Mouse (Mus musculus) ES-E14 (cell line): ENCODE data around the gene Usp12. TPM values are rescaled to one million over a fixed set of nuclear protein-coding genes. Genes with fewer than 3 reads are reported as not detected.

Source experiments
- DNase-seq: peaks from one replicate; pipeline ENCODE4 v3.0.0-alpha.2; 2013; ENCODE audit warnings: low read depth, low spot score
- H3K27ac ChIP-seq: 2 replicates; pipeline ENCODE4 v1.5.1; 2012; ENCODE audit warnings: low read depth, mild to moderate bottlenecking, low read length, moderate library complexity, mixed read lengths; ENCODE audit not compliant: poor library complexity, insufficient read depth, severe bottlenecking
- H3K36me3 ChIP-seq: 2 replicates; pipeline ENCODE4 v1.6.1; 2012; ENCODE audit warnings: mild to moderate bottlenecking, low read length, moderate library complexity, mixed read lengths; ENCODE audit not compliant: control insufficient read depth, poor library complexity, insufficient read depth, severe bottlenecking
- H3K4me1 ChIP-seq, 2 experiments: fragments of 150-350 bp in 1 of 2; sonication (generic) in 1 of 2; 2 replicates each; pipeline ENCODE4 v1.6.1; 2012; ENCODE audit warnings: low read length in 2 of 2, mild to moderate bottlenecking in 1 of 2, mixed read lengths in 1 of 2; ENCODE audit not compliant: control insufficient read depth in 2 of 2, insufficient read depth in 2 of 2, poor library complexity in 1 of 2
- H3K4me3 ChIP-seq, 2 experiments: fragments of 150-350 bp in 1 of 2; sonication (generic) in 1 of 2; 2 replicates each; pipeline ENCODE4 v1.5.1; 2012; ENCODE audit warnings: low read length in 2 of 2, low read depth in 1 of 2, mild to moderate bottlenecking in 1 of 2, mixed read lengths in 1 of 2; ENCODE audit not compliant: insufficient read depth in 1 of 2, poor library complexity in 1 of 2, severe bottlenecking in 1 of 2
- H3K9ac ChIP-seq: 2 replicates; pipeline ENCODE4 v1.6.1; 2012; ENCODE audit warnings: low read depth, mild to moderate bottlenecking, low read length, mixed read lengths; ENCODE audit not compliant: poor library complexity, insufficient read depth, severe bottlenecking
- H3K9me3 ChIP-seq: fragments of 150-350 bp; sonication (generic); 2 replicates; pipeline ENCODE4 v1.6.1; 2012; ENCODE audit warnings: low read depth, mild to moderate bottlenecking, low read length; ENCODE audit not compliant: control insufficient read depth, insufficient read depth
- CHD2 ChIP-seq: IDR thresholded peaks from 2 replicates; pipeline ENCODE4 v1.6.1; 2014; ENCODE audit warnings: mild to moderate bottlenecking, low read depth, low read length, inconsistent platforms
- HCFC1 ChIP-seq: IDR thresholded peaks from 2 replicates; pipeline ENCODE4 v1.6.1; 2012; ENCODE audit warnings: low read length, inconsistent platforms, borderline replicate concordance; ENCODE audit not compliant: insufficient read depth
- MAFK ChIP-seq: IDR thresholded peaks from 2 replicates; pipeline ENCODE4 v1.6.1; 2014; ENCODE audit warnings: mild to moderate bottlenecking, low read depth, low read length, inconsistent platforms; ENCODE audit not compliant: insufficient read depth
- ZC3H11A ChIP-seq: IDR thresholded peaks from 2 replicates; pipeline ENCODE4 v1.6.1; 2012; ENCODE audit warnings: low read depth, mild to moderate bottlenecking, inconsistent platforms, low read length, borderline replicate concordance
- ZNF384 ChIP-seq: IDR thresholded peaks from 2 replicates; pipeline ENCODE4 v1.6.1; 2012; ENCODE audit warnings: low read depth, low read length, inconsistent platforms
- in situ Hi-C, 2 experiments: fragments of 600-800 bp; cut with MboI; formaldehyde crosslinking; loops; one replicate each; pipeline ENCODE4 v1.15.1; 2025; ENCODE audit warnings: low sequenced_read_pairs in 2 of 2, inconsistent platforms in 1 of 2; ENCODE audit not compliant: unreplicated experiment in 2 of 2
- total RNA-seq: library from RNA; depleted of rRNA; stranded (reverse); fragments of 300-350 nt; gene quantifications from 2 replicates; pipeline ENCODE4 v1.2.3, GENCODE M21; 2012

The Usp12 gene
- total RNA-seq, 1 experiment, result 25.4 TPM

DNA sequence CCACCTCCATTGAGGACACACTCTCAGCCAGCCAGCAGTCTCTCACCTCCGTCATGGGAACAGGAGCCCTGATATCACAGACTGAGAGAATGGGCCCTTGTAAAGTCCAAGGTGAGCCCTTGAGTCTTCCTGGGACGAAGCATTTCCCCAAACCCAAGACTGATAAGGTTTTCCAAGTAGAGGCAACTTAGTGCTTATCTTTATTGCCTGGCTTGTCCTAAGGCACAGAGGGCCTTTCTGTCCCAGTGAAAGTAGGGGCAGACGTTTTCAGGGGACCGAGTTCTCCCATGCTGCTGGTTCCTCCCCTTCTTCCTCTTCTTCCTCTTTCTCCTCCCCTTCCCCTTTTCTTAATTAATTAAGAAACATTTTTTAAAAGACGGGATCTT, 101.8 kb downstream of the Usp12 start:
- no peaks in the 10 kb centered on the region for H3K9me3 ChIP-seq
- H3K9ac ChIP-seq, result no peak overlapping the region
- TF ChIP-seq CHD2 (no peak), MAFK (no peak), ZNF384 (no peak), HCFC1 (no peak), ZC3H11A (no peak)
- 0 out of 4 replicates have a peak, but pooled peaks cover 0 to 4% of the 10 kb centered on the region in 2 experiments for H3K4me1 ChIP-seq
- H3K27ac ChIP-seq, result no peak overlapping the region
- H3K4me3 ChIP-seq, result no peak overlapping the region
- no peak for DNase-seq
- in situ Hi-C loops, result loop anchor here in 1 of 2 experiments (10.0 kb wide), 1 partner anchor 132 kb away; no protein-coding TSS in a partner anchor
- H3K36me3 ChIP-seq, result no peaks in the 10 kb centered on the region

DNA sequence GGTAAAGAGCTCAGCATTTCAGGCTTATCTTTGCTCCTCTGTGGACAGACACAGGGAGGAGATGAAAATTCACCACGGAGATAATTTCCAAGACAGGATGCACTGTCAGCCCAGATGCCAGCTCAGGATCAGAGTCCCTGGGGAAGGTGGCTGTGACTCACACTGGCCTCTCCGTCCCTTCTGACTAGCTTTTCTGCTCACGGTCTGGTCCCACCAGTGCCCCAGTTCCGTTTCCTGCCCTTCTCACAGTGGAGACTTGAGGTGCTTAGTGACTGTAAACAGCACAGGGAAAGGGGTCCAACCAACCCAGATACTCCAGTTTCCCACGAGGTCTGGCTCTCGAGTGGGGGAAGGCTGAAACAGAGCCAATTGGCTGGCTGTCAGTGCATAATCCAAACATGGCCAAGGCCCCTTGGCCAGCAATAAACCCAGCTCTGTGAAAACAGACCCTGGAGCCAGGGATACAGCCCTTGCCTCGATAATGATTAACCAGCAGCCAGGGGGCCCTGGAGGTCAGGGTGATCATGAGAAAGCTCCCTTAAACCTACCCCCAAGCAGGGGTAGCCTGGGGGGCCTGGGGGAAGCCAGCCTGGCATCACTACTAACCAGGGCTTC, 102.3 kb downstream of the Usp12 start:
- H3K27ac ChIP-seq, result no peak overlapping the region

DNA sequence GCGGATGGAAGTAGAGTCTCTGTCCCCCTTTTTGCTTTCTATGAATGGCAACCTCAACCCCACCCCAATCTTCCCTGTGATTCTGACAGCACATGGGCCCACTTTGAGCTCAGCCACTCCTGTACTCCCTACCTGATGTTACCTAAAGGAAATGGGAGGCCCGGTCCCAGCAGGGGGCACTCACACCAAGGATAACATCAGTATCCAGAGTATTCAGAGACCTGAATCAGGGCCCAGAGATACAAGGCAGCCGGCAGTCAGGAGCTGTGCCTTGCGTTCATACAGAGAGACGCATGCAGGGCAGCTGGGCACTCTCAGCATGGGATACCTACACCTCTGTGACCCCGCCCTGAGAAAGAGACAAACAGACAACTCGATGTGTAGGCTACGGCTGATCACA, 103.1 kb downstream of the Usp12 start:
- DNase-seq, result peak; percentile 36
- 0 out of 4 replicates have a peak, but pooled peaks cover 0 to 4% of the 10 kb centered on the region in 2 experiments for H3K4me1 ChIP-seq
- no peak overlapping the region for H3K9ac ChIP-seq
- H3K4me3 ChIP-seq, result no peak overlapping the region
- no peak for TF ChIP-seq ZNF384
- TF ChIP-seq HCFC1, result no peak
- TF ChIP-seq CHD2, result no peak
- TF ChIP-seq MAFK, result no peak
- no peak for TF ChIP-seq ZC3H11A
- H3K27ac ChIP-seq, result no peak overlapping the region
- in situ Hi-C loops, result loop anchor here in 1 of 2 experiments (10.0 kb wide), 1 partner anchor 133 kb away; no protein-coding TSS in a partner anchor
- H3K36me3 ChIP-seq, result no peaks in the 10 kb centered on the region
- no peaks in the 10 kb centered on the region for H3K9me3 ChIP-seq

More for the DNA sequence above, 102.3 kb downstream of the Usp12 start:
- Histone ChIP-seq H3K4me3 (no peak overlapping the region), H3K4me1 (0 out of 4 replicates have a peak, but pooled peaks cover 0 to 4% of the 10 kb centered on the region in 2 experiments), H3K9me3 (no peaks in the 10 kb centered on the region), H3K9ac (no peak overlapping the region), H3K36me3 (no peaks in the 10 kb centered on the region)
- DNase-seq, result no peak
- in situ Hi-C loops, result loop anchor here in 1 of 2 experiments (10.0 kb wide), 1 partner anchor 132 kb away; no protein-coding TSS in a partner anchor
- TF ChIP-seq CHD2, result no peak
- no peak for TF ChIP-seq MAFK
- TF ChIP-seq HCFC1, result no peak
- TF ChIP-seq ZC3H11A, result no peak
- no peak for TF ChIP-seq ZNF384

DNA sequence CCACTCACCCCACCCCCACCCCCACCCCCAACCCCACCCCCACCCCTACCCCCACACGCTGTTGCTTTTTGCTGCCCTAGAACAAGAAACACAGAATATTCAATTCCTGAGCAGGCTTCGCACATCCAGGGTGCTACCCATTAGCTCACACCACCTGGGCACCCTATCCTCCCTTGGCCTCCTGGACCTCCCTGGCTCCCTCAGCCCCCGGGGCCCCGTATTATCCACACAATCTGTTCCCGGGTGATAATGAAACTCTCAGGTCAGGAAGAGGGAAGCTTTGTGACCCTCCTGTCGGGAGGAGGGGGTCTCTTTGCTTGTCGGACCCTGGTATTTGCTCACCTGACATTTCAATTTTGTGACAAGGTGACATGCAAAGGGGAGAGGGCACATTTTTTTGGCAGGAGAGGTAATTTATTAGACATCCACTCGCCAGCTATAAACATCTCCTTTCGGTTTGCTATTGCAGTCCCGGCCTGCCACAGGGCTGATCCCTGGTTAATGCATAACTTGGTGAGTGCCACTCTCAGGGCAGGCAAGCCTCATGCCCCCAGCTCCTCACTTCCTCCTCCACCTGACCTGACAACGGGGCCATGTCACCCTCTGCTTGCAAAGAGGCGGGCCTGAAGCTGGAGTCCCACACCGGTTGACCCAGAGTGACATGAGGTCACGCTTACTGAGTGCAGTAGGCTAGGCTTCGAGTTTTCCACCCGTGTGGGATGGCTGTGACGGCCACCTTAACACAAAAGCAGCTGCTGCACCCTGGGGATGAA, 107.1 kb downstream of the Usp12 start:
- TF ChIP-seq ZC3H11A, result no peak
- TF ChIP-seq HCFC1, result no peak
- TF ChIP-seq CHD2, result no peak
- no peak for TF ChIP-seq ZNF384
- no peak for TF ChIP-seq MAFK
- Histone ChIP-seq H3K36me3 (no peaks in the 10 kb centered on the region), H3K4me3 (no peak overlapping the region), H3K9ac (no peak overlapping the region), H3K27ac (no peak overlapping the region), H3K4me1 (0 out of 4 replicates have a peak, but pooled peaks cover 0 to 4% of the 10 kb centered on the region in 2 experiments), H3K9me3 (no peaks in the 10 kb centered on the region)
- in situ Hi-C loops, result no loop called here
- no peak for DNase-seq
